Mouse (Mus musculus) embryo, embryonic 9.5 days (tissue): ENCODE data around the gene Megf11.
"Not testable (repeated sequence)": the region's sequence is repeated elsewhere in the genome, so short reads cannot be mapped to it uniquely, and the experiment has no call there.

Experiments used
- DNase-seq: peaks from one replicate; pipeline ENCODE4 v3.0.0-alpha.2; 2017; ENCODE audit errors: extremely low spot score

The Megf11 gene

GRCm38 (mm10) chr9:64697006-64697405 lies 311.6 kb downstream of the Megf11 start:
- no peak for DNase-seq

- DNase-seq: no peak
These were observed 312.3 kb downstream of the Megf11 start for GRCm38 (mm10) chr9:64697677-64698076.

GRCm38 (mm10) chr9:64698586-64698985 lies 313.2 kb downstream of the Megf11 start:
- DNase-seq: no peak

DNA sequence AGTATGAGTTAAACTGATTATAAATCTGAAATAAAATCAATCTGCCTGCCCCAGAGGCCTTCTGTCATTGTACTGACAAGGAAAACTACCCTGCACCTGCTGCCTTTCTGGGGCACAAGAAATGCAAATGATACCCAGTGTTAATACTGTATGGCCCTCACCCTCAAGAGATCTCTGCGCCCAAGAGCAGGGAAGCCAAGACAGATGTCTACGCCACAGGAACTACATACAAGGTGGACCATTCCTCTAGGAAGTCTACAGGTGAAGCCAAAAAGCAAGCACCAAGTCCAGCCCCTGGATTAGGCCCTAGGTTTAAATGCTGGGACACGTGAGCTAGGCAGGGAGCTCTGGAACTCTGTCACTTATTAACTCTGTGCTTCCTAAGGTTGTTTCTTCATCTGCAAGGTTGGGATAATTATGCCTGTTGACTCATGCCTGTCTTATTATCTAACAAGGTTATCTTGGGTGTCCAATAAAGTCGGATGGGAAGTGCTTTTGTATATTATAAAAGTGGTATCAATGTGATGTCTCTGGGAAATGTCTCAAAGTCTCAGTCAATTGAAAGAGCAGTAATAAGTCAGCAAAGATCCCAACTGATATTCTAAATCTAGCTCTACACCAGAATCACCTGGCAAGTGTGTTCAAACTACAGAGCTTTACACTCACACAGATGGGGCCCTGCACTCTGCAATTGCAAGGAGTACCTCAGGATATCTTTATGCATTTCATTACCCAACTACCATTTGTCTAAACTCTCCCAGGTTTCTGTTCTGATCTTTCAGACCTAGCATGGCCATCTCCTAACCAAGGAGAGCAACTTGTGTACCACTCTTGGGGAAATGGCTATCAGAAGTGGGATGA lies 315.3 kb downstream of the Megf11 start:
- no peak for DNase-seq

GRCm38 (mm10) chr9:64701651-64702050 lies 316.2 kb downstream of the Megf11 start:
- no peak for DNase-seq

DNA sequence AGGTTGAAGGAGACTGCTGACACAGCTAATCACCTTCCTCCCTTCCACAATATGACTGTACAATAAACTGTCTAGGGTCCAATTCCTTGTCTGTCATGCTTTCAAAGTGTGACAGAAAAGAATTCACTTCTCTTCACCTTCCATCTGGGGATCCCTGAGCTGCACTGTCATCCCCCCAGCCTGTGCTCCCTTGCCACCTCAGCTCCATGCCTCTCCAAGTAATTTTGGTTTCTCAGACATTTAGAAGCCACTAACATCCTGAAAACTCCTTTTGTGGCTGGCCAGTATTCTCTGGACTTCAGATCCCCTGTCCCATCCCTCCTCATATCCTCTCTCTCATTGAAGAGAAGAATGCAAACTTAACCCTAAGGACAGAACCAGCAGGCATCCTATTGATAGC lies 317.0 kb downstream of the Megf11 start:
- no peak for DNase-seq

DNA sequence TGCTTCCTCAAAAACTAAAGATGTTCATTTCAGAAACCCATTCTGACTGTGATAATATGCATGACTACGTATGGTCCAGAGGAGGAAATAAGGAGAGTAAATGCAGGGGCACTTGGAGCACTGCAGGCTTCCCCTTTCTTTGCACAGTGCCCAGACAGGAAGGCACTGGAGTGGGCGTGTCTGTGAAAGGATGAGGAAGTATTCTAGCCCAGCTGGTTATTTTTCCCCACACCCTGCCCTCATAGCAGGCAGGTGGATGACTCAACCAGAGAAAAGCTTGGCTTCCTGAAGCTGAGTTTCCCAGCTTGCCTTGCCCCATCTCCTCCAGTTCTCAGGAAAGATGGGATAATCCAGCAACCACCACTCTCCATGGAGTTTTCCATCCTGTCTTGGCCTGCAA lies 317.5 kb downstream of the Megf11 start:
- DNase-seq: no peak

DNA sequence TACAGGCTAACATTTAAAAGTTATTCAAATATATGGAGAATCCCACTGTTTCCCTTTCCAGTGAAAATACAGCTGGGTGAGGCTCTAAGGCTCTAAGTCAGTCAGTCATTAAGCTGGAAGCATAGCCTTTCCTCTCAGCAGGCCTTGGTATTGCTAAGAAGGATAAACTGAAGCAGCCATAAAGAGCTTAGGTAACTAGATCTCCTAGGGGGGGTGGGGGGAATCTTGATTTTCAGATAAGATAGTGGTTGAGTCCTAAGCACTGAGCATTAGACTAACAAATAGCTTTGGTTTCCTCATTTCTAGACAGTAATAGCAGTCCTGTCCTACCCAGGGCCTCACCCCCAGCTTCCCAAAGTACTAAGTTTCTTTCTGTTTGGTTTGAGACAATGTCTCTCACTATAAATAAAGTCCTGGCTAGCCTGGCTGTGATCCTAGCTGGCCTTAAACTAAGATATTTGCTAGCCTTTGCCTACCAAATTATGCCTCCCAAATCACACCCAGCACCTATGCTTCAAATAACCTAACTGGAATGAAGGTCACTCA lies 318.1 kb downstream of the Megf11 start:
- no peak for DNase-seq

DNA sequence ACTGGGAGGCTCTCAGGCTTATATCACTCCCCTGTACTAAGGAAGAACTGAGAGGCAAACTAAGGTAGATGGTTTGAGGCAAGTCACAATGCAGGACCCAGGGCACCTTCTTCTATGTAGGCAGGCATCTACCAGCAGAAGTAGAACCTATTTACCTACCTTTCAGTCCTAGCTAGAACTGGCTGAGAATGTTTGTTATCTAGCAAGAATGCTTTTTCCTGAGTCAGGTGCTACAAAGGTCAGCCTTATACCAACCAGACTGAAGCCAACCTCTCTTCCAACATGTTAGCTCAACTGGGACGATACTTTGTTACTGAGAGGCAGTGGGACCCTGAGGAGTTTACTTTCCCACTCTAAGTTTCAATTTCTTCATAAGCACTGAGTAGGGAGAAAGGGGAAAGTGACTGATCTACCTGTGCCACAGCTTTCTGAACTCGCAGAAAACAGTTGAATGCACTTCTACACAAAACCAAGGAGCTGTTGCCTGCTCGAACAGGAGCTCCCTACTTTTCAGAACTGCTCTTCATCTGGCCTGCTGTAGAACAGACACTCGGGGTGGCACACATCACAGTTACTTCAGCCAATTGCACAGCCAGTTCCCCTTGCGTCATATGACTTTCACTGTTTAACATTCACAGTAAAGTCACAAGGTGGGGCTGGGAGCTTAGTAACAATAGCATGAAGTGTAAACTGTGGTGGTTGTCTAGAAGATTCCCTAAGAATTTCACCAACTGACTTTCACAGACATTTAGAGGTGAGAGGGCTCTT lies 318.8 kb downstream of the Megf11 start:
- no peak for DNase-seq

DNA sequence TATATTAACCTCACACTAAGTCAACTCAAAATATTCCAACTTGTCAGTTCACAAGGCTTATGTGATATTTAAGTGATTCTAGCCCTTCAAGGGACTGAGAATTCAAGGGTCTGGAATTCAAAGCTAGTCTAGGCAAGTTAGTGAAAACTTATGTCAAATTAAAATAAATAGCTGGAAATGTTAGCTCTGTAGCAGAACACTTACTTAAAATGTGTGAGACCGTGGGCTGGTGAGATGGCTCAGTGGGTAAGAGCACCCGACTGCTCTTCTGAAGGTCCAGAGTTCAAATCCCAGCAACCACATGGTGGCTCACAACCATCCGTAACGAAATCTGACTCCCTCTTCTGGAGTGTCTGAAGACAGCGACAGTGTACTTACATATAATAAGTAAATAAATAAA lies 324.9 kb downstream of the Megf11 start:
- DNase-seq: not testable (repeated sequence)

DNA sequence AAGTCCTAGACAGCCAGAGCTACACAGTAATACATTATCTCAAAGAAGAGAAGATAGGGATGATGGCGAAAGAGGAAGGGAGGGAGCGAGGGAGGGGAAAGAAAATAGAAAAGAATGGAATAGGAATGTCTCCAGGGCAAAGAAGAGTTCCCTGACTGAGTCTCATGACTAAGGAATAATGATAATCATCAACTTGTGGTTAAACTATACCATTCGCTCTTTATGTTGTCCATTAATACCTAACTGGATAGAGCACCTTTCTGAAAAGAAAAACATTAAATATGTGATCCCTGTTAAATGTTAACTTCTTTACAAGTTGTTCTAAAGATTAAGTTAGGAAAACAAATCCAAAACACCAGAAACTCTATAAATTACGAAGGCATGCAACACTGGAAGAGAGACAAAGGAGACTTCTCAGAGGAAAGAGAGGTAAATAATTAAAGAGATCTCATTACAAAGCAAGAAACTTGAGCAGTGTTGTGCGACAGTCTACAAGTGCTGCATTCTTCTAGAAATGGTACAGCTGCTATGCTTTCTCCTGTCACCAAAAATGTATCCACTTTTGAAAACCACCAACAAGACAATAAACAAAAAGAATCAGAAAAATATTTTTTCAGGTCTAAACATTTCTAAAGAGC lies 334.2 kb downstream of the Megf11 start:
- no peak for DNase-seq

DNA sequence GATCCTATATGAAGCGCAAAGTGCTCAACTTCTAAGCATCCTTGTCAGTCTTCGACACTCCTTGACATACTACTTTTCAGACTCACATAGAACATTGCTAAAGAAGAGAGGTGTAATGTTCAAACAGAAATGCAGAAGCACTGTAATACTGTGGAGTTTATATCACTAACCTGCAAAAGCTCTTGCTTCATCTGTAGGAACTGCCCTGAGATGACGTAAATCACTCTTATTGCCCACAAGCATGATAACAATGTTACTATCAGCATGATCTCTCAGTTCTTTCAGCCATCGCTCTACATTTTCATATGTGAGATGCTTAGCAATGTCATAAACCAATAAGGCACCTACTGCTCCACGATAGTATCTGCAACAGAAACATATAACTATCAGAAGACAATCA lies 341.0 kb downstream of the Megf11 start:
- DNase-seq: no peak

GRCm38 (mm10) chr9:64731029-64731560 lies 345.7 kb downstream of the Megf11 start:
- no peak for DNase-seq

DNA sequence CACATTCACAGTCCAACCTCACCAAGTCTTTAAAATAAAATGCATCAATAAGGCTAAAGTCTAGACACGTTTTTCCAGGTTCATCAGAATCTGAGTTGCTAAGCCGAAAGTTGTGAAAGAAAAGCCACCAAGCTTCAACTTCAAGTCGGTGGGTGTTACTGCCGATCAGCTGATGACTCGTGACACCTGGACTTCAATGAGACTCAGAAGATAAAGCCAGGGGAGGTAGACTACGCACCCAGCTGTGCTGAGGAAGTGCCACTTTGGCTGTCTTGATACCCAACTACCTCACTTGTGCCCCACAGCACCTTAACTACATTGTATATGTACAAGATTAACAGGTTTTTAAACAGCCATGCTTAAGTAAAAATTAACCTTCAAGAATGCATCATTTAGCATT lies 348.7 kb downstream of the Megf11 start:
- DNase-seq: no peak

DNA sequence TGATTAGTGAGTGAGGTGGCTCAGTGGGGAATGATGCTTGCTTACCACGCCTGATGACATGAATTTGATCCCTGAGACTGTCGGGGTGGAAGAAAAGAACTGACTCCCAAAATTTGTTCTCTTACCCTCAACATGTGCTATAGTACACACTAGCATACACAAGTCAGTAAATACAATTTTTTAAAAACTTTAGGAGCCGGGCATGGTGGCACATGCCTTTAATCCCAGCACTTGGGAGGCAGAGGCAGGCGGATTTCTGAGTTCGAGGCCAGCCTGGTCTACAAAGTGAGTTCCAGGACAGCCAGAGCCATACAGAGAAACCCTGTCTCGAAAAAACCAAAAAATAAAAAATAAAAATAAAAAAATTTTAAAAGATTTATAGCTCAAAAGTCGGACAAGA lies 349.6 kb downstream of the Megf11 start:
- not testable (repeated sequence) for DNase-seq

- peak; percentile 1 for DNase-seq
These were observed 350.7 kb downstream of the Megf11 start for GRCm38 (mm10) chr9:64736076-64736638.

GRCm38 (mm10) chr9:64736639-64737405 lies 351.4 kb downstream of the Megf11 start:
- peak; percentile 71 for DNase-seq

- DNase-seq: peak; percentile 98
These were observed 352.2 kb downstream of the Megf11 start, which contains the start of gene Rab11a for GRCm38 (mm10) chr9:64737406-64738201. Gene Rab11a, minus strand, starts transcription at chr9:64737758.

DNA sequence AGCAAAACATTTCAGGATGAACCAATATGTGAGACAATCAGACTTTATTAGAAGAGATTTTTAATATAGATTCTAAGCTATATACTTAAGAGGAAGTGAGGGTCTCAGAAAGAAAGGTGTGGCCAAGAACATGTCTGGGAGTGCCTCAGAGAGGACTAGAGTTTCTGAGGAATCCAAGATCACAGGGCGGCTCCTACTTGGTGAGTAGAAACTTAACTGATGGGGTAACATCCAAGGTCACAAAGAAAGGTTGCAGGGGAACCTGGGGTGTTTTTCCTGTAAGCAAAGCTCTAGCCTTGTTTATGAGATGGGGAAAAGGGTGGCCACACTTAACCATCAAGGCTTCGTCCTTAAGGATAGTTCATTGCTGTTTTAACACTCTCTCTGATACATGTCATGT lies 353.6 kb downstream of the Megf11 start:
- DNase-seq: no peak

- DNase-seq: no peak
These were observed 357.0 kb downstream of the Megf11 start for GRCm38 (mm10) chr9:64742453-64742852.
